Mouse (Mus musculus): ENCODE measurements around the gene Gm10717.
"Not testable (repeated sequence)": the region's sequence is repeated elsewhere in the genome, so short reads cannot be mapped to it uniquely, and the experiment has no call there.

Gene Gm10717

DNA sequence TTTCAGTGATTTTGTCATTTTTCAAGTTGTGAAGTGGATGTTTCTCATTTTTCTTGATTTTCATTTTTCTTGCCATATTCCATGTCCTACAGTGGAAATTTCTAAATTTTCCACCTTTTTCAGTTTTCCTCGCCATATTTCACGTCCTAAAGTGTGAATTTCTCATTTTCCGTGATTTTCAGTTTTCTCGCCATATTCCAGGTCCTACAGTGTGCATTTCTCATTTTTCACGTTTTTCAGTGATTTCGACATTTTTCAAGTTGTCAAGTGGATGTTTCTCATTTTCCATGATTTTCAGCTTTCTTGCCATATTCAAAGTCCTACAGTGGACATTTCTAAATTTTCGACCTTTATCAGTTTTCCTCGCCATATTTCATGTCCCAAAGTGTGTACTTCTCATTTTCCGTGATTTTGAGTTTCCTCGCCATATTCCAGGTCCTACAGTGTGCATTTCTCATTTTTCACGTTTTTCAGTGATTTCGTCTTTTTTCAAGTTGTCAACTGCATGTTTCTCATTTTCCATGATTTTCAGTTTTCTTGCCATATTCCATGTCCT, at the start of gene Gm10717:
Gm10717 (plus strand) TSS at position 506 of the 556 bp plus-strand sequence.
- DNase-seq (ENCODE audit: low spot score in 2 of 2), result peak; percentile 61 to 71

DNA sequence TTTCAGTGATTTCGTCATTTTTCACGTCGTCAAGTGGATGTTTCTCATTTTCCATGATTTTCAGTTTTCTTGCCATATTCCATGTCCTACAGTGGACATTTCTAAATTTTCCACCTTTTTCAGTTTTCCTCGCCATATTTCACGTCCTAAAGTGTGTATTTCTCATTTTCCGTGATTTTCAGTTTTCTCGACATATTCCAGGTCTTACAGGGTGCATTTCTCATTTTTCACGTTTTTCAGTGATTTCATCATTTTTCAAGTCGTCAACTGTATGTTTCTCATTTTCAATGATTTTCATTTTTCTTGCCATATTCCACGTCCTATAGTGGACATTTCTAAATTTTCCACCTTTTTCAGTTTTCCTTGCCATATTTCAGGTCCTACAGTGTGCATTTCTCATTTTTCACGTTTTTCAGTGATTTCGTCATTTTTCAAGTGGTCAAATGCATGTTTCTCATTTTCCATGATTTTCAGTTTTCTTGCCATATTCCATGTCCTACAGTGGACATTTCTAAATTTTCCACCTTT, 24.7 kb upstream of the Gm10717 start, which contains the start of gene Gm10722:
Gm10722 (plus strand) TSS at position 478 of the 528 bp plus-strand sequence.
- peak; percentile 20 to 39 for DNase-seq (ENCODE audit: low spot score in 2 of 2)

DNA sequence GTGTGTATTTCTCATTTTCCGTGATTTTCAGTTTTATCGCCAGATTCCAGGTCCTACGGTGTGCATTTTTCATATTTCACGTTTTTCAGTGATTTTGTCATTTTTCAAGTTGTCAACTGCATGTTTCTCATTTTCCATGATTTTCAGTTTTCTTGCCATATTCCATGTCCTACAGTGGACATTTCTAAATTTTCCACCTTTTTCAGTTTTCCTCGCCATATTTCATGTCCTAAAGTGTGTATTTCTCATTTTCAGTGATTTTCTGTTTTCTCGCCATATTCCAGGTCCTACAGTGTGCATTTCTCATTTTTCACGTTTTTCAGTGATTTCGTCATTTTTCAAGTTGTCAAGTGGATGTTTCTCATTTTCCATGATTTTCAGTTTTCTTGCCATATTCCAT, 24.2 kb upstream of the Gm10717 start:
- DNase-seq (ENCODE audit: low spot score in 2 of 2), result peak; percentile 42 to 54

DNA sequence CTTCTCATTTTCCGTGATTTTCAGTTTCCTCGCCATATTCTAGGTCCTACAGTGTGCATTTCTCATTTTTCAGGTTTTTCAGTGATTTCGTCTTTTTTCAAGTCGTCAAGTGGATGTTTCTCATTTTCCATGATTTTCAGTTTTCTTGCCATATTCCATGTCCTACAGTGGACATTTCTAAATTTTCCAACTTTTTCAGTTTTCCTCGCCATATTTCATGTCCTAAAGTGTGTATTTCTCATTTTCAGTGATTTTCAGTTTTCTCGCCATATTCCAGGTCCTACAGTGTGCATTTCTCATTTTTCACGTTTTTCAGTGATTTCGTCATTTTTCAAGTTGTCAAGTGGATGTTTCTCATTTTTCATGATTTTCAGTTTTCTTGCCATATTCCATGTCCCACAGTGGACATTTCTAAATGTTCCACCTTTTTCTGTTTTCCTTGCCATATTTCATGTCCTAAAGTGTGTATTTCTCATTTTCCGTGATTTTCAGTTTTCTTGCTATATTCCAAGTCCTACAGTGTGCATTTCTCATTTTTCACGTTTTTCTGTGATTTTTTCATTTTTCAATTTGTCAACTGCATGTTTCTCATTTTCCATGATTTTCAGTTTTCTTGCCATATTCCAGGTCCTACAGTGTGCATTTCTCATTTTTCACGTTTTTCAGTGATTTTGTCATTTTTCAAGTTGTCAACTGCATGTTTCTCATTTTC, 23.1 kb upstream of the Gm10717 start:
- peak; percentile 100 for DNase-seq (ENCODE audit: low spot score in 2 of 2)

DNA sequence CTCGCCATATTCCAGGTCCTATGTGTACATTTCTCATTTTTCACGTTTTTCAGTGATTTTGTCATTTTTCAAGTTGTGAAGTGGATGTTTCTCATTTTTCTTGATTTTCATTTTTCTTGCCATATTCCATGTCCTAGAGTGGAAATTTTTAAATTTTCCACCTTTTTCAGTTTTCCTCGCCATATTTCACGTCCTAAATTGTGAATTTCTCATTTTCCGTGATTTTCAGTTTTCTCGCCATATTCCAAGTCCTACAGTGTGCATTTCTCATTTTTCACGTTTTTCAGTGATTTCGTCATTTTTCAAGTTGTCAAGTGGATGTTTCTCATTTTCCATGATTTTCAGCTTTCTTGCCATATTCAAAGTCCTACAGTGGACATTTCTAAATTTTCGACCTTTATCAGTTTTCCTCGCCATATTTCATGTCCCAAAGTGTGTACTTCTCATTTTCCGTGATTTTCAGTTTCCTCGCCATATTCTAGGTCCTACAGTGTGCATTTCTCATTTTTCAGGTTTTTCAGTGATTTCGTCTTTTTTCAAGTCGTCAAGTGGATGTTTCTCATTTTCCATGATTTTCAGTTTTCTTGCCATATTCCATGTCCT, 22.3 kb upstream of the Gm10717 start, which contains the start of gene Gm11168:
Gm11168 (plus strand) TSS at position 553 of the 603 bp plus-strand sequence.
- peak; percentile 4 to 49 for DNase-seq (ENCODE audit: low spot score in 2 of 2)

DNA sequence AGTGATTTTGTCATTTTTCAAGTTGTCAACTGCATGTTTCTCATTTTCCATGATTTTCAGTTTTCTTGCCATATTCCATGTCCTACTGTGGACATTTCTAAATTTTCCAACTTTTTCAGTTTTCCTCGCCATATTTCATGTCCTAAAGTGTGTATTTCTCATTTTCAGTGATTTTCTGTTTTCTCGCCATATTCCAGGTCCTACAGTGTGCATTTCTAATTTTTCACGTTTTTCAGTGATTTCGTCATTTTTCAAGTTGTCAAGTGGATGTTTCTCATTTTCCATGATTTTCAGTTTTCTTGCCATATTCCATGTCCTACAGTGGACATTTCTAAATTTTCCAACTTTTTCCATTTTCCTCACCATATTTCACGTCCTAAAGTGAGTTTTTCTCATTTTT, 19.0 kb upstream of the Gm10717 start:
- DNase-seq (ENCODE audit: low spot score in 2 of 2), result not testable (repeated sequence)

DNA sequence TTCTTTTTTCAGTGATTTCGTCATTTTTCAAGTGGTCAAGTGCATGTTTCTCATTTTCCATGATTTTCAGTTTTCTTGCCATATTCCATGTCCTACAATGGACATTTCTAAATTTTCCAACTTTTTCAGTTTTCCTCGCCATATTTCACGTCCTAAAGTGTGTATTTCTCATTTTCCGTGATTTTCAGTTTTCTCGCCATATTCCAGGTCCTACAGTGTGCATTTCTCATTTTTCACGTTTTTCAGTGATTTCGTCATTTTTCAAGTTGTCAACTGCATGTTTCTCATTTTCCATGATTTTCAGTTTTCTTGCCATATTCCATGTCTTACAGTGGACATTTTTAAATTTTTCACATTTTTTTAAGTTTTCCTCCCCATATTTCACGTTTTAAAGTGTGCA, 18.6 kb upstream of the Gm10717 start:
- DNase-seq (ENCODE audit: low spot score in 2 of 2), result peak; percentile 55 to 100

DNA sequence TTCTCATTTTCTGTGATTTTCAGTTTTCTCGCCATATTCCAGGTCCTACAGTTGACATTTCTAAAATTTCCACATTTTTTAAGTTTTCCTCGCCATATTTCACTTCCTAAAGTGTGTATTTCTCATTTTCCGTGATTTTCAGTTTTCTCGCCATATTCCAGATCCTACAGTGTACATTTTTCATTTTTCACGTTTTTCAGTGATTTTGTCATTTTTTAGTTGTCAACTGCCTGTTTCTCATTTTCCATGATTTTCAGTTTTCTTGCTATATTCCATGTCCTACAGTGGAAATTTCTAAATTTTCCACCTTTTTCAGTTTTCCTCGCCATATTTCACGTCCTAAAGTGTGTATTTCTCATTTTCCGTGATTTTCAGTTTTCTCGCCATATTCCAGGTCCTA, 17.9 kb upstream of the Gm10717 start:
- peak in 1 of 2 experiments; percentile 18 for DNase-seq (ENCODE audit: low spot score in 2 of 2)

DNA sequence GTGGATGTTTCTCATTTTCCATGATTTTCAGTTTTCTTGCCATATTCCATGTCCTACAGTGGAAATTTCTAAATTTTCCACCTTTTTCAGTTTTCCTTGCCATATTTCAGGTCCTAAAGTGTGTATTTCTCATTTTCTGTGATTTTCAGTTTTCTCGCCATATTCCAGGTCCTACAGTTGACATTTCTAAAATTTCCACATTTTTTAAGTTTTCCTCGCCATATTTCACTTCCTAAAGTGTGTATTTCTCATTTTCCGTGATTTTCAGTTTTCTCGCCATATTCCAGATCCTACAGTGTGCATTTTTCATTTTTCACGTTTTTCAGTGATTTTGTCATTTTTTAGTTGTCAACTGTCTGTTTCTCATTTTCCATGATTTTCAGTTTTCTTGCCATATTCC, 15.9 kb upstream of the Gm10717 start:
- DNase-seq (ENCODE audit: low spot score in 2 of 2), result not testable (repeated sequence)

DNA sequence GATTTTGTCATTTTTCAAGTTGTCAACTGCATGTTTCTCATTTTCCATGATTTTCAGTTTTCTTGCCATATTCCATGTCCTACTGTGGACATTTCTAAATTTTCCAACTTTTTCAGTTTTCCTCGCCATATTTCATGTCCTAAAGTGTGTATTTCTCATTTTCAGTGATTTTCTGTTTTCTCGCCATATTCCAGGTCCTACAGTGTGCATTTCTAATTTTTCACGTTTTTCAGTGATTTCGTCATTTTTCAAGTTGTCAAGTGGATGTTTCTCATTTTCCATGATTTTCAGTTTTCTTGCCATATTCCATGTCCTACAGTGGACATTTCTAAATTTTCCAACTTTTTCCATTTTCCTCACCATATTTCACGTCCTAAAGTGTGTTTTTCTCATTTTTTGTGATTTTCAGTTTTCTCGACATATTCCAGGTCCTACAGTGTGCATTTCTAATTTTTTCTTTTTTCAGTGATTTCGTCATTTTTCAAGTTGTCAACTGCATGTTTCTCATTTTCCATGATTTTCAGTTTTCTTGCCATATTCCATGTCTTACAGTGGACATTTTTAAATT, 13.1 kb upstream of the Gm10717 start:
- not testable (repeated sequence) for DNase-seq (ENCODE audit: low spot score in 2 of 2)

DNA sequence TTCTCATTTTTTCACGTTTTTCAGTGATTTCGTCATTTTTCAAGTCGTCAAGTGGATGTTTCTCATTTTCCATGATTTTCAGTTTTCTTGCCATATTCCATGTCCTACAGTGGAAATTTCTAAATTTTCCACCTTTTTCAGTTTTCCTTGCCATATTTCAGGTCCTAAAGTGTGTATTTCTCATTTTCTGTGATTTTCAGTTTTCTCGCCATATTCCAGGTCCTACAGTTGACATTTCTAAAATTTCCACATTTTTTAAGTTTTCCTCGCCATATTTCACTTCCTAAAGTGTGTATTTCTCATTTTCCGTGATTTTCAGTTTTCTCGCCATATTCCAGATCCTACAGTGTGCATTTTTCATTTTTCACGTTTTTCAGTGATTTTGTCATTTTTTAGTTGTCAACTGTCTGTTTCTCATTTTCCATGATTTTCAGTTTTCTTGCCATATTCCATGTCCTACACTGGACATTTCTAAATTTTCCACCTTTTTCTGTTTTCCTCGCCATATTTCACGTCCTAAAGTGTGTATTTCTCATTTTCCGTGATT, 12.4 kb upstream of the Gm10717 start, which contains the start of gene Gm10721:
Gm10721 (plus strand) TSS at position 408 of the 547 bp plus-strand sequence.
- not testable (repeated sequence) for DNase-seq (ENCODE audit: low spot score in 2 of 2)

DNA sequence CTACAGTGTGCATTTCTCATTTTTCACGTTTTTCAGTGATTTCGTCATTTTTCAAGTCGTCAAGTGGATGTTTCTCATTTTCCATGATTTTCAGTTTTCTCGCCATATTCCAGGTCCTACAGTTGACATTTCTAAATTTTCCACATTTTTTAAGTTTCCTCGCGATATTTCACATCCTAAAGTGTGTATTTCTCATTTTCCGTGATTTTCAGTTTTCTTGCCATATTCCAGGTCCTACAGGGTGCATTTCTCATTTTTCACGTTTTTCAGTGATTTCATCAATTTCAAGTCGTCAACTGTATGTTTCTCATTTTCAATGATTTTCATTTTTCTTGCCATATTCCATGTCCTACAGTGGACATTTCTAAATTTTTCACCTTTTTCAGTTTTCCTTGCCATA, 9.9 kb upstream of the Gm10717 start, which contains the start of gene Gm10720:
Gm10720 (plus strand) TSS at position 301 of the 400 bp plus-strand sequence.
- DNase-seq (ENCODE audit: low spot score in 2 of 2), result not testable (repeated sequence)

DNA sequence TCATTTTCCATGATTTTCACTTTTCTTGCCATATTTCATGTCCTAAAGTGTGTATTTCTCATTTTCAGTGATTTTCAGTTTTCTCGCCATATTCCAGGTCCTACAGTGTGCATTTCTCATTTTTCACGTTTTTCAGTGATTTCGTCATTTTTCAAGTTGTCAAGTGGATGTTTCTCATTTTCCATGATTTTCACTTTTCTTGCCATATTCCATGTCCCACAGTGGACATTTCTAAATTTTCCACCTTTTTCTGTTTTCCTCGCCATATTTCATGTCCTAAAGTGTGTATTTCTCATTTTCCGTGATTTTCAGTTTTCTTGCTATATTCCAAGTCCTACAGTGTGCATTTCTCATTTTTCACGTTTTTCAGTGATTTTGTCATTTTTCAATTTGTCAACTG, 9.3 kb upstream of the Gm10717 start:
- peak; percentile 5 to 23 for DNase-seq (ENCODE audit: low spot score in 2 of 2)

DNA sequence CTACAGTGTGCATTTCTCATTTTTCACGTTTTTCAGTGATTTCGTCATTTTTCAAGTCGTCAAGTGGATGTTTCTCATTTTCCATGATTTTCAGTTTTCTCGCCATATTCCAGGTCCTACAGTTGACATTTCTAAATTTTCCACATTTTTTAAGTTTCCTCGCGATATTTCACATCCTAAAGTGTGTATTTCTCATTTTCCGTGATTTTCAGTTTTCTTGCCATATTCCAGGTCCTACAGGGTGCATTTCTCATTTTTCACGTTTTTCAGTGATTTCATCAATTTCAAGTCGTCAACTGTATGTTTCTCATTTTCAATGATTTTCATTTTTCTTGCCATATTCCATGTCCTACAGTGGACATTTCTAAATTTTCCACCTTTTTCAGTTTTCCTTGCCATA, 8.1 kb upstream of the Gm10717 start, which contains the start of gene Gm10719:
Gm10719 (plus strand) TSS at position 301 of the 400 bp plus-strand sequence.
- DNase-seq (ENCODE audit: low spot score in 2 of 2), result not testable (repeated sequence)

DNA sequence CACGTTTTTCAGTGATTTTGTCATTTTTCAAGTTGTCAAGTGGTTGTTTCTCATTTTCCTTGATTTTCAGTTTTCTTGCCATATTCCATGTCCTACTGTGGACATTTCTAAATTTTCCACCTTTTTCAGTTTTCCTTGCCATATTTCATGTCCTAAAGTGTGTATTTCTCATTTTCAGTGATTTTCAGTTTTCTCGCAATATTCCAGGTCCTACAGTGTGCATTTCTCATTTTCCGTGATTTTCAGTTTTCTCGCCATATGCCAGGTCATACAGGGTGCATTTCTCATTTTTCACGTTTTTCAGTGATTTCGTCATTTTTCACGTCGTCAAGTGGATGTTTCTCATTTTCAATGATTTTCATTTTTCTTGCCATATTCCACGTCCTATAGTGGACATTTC, 6.3 kb upstream of the Gm10717 start:
- DNase-seq (ENCODE audit: low spot score in 2 of 2), result peak; percentile 97 to 100

DNA sequence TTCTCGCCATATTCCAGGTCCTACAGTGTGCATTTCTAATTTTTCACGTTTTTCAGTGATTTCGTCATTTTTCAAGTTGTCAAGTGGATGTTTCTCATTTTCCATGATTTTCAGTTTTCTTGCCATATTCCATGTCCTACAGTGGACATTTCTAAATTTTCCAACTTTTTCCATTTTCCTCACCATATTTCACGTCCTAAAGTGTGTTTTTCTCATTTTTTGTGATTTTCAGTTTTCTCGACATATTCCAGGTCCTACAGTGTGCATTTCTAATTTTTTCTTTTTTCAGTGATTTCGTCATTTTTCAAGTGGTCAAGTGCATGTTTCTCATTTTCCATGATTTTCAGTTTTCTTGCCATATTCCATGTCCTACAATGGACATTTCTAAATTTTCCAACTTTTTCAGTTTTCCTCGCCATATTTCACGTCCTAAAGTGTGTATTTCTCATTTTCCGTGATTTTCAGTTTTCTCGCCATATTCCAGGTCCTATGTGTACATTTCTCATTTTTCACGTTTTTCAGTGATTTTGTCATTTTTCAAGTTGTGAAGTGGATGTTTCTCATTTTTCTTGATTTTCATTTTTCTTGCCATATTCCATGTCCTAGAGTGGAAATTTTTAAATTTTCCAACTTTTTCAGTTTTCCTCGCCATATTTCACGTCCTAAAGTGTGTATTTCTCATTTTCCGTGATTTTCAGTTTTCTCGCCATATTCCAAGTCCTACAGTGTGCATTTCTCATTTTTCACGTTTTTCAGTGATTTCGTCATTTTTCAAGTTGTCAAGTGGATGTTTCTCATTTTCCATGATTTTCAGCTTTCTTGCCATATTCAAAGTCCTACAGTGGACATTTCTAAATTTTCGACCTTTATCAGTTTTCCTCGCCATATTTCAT, 5.1 kb upstream of the Gm10717 start:
- peak; percentile 80 to 83 for DNase-seq (ENCODE audit: low spot score in 2 of 2)

DNA sequence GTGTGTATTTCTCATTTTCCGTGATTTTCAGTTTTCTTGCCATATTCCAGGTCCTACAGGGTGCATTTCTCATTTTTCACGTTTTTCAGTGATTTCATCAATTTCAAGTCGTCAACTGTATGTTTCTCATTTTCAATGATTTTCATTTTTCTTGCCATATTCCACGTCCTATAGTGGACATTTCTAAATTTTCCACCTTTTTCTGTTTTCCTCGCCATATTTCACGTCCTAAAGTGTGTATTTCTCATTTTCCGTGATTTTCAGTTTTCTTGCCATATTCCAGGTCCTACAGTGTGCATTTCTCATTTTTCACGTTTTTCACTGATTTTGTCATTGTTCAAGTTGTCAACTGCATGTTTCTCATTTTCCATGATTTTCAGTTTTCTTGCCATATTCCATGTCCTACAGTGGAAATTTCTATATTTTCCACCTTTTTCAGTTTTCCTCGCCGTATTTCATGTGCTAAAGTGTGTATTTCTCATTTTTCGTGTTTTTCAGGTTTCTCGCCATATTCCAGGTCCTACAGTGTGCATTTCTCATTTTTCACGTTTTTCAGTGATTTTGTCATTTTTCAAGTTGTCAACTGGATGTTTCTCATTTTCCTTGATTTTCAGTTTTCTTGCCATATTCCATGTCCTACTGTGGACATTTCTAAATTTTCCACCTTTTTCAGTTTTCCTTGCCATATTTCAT, 2.8 kb upstream of the Gm10717 start:
- peak; percentile 58 to 82 for DNase-seq (ENCODE audit: low spot score in 2 of 2)

DNA sequence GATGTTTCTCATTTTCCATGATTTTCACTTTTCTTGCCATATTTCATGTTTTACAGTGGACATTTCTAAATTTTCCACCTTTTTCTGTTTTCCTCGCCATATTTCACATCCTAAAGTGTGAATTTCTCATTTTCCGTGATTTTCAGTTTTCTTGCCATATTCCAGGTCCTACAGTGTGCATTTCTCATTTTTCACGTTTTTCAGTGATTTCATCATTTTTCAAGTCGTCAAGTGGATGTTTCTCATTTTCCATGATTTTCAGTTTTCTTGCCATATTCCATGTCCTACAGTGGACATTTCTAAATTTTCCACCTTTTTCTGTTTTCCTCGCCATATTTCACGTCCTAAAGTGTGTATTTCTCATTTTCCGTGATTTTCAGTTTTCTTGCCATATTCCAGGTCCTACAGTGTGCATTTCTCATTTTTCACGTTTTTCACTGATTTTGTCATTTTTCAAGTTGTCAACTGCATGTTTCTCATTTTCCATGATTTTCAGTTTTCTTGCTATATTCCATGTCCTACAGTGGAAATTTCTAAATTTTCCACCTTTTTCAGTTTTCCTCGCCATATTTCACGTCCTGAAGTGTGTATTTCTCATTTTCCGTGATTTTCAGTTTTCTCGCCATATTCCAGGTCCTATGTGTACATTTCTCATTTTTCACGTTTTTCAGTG, 1.8 kb upstream of the Gm10717 start, which contains the start of gene Gm10718:
Gm10718 (plus strand) TSS at position 236 of the 673 bp plus-strand sequence.
- DNase-seq (ENCODE audit: low spot score in 2 of 2), result peak; percentile 36 to 46

DNA sequence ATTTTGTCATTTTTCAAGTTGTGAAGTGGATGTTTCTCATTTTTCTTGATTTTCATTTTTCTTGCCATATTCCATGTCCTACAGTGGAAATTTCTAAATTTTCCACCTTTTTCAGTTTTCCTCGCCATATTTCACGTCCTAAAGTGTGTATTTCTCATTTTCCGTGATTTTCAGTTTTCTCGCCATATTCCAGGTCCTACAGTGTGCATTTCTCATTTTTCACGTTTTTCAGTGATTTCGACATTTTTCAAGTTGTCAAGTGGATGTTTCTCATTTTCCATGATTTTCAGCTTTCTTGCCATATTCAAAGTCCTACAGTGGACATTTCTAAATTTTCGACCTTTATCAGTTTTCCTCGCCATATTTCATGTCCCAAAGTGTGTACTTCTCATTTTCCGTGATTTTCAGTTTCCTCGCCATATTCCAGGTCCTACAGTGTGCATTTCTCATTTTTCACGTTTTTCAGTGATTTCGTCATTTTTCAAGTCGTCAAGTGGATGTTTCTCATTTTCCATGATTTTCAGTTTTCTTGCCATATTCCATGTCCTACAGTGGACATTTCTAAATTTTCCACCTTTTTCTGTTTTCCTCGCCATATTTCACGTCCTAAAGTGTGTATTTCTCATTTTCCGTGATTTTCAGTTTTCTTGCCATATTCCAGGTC, 1.1 kb upstream of the Gm10717 start:
- peak; percentile 67 to 95 for DNase-seq (ENCODE audit: low spot score in 2 of 2)

All from spleen, postnatal 10 days (tissue).